Mouse (Mus musculus) hindlimb bud, embryonic 11.5 days (tissue): ENCODE measurements around the gene Rala.
A peak's percentile ranks its signal among the peaks of the same experiment; 100 is the strongest.
"Not testable (repeated sequence)": the region's sequence is repeated elsewhere in the genome, so short reads cannot be mapped to it uniquely, and the experiment has no call there.

ENCODE experiments used
- DNase-seq: peaks from one replicate; pipeline ENCODE4 v3.0.0-alpha.2; 2012; ENCODE audit warnings: low read depth, low spot score; ENCODE audit errors: extremely low spot score

The Rala gene

DNA sequence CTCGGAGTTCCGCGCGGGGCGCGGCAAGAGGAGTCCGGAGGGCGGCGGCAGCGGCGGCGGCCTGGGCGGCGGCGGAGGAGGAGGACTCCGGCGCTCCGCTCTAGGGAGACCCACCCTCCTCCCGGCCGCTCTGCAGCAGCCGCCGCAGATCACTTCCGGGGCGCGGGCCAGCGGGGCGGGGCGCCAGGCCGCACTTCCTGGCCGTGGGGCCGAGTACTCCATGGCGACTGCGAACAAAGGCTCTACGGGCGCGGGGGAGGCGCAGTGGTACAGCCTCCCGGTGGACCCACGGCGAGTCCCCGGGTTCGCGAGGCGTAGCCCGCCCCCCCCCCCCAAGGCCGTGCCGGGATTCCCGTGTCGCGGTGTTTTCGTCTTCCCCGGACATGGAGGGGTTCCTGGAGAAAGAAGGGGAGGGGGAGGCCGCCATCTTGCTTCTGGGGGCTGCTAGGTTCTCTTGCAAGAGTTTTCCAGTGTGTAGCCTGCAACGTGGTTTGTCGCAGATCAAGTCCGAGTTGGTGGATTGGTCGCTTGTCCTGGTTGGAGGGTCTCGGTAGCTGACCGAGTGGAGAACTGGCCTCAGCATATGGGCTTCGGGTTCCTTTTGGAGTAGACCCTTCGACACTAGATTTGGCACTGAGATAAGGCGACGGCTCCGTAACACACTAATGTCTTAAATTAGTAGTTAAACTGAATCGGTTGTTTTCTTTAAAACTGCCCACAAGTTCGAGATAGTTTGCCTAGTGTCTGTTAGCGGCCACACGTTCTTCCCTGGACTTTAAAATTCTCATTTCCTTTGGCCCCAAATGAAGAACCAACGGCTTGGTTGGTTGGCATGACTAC is at the start of gene Rala:
Gene Rala (minus strand): TSS at position 162 of the 840 bp plus-strand sequence.
- no peak for DNase-seq

DNA sequence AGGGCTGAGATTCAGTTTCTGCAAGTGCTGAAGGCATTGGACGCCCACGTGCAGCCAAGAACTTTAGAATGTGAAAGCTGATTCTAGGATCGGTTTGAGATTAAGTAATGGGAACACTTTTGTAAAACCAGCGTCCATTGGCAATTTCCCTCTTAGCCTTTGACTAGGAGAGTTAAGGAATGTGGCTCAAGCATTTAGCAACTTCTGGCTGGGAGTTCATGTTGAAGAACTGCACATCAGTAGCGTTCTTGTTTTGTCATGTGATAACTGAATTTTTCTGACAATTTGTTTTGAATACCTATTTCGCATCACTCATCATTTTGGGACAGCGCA is 49.4 kb upstream of the Rala start:
- peak; percentile 16 for DNase-seq

DNA sequence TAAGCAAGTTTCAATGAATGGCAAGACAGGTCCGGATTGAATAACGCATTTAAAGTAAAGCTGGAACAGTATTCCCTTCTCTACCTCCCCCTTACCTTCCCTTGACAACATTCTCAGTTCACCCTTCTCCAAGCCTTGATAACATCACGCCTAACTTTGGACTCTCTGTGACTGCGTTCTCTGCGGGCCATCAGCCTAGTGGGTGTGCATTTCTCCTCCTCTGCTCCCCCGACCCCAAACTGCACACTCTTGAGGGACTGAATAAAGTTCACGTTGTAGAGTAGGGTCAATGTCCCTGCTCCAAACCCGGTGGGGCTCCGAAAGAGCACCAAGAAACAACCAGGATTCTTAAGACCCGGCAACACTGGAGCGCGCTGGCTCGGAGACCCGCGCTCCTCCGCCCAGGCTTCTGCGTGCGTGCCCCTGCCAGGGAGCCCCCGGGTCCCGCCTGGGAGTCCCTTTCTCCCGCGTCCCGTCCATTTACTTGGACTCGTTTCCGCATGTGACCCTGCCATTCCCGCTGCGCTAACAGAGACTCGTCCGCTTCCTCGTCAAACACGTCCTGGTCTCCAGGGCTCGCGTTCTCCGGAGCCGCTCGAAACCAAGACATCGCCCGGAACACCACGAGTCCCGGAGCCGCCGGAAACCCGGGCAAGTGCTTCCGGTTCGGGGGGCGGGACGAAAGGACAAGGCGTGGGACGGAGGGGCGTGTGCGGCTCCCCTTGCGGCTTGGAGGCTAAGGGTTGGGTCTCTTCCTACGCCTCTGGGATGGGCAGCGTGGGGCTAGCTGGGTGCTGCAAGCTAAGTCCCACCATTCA is 48.9 kb upstream of the Rala start, which contains the start of gene Yae1d1:
Gene Yae1d1 (minus strand): TSS at position 653 of the 818 bp plus-strand sequence.
- peak; percentile 35 for DNase-seq

DNA sequence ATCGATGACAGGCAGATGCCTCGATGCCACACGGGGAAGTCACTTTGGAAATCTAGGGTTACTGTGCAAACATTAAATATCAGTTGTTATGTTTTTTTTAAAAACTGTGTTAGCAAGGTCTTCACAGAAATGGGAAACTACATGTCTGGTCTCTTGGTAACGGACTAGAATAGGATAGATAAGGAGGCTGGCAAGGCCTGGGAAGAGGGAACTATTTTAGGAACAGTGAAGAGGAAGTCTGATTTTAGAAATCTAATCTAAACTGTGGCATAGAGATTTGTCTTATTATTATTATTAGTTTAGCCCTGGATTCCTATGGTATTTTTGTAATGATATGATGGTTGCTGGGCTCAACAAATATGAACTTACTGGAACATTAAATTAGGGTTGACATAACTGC is 48.0 kb upstream of the Rala start:
- DNase-seq: no peak

DNA sequence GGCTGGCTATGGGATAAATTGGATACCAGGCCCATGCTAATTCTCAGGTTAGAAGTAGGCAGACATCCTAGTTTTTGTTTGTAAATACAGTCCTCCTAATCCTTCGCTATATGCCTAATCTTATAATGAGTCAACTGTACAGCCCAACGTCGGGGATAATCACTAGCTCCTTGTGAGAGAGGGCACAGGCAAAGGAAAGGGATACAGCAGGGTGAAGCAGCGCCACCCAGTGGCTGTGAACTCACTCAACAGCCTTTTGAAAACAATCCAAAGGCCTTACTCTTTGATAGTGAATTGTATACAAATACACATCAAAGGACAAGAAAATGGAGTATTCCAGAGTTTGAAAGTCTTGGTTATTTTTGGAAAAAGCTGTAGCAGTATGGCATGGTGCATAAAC is 39.2 kb upstream of the Rala start:
- no peak for DNase-seq

DNA sequence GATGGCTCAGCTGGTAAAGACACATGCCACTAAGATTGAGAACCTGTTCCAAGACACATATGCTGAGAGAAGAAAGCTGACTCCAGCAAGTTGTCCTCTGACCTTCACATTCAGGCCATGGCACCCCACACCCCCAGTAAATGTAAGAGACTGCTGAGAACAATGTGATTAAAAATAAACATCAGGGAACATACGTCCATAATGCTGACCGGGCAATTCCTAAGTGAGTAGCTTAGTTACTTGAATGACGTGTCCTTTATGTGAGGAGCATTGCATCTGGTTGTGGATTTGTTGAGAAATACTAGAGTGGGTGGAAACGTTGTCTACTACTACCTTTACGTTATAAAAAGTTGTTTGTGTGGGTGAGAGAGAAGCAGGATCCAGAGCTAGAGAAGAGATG is 38.6 kb upstream of the Rala start:
- no peak for DNase-seq

DNA sequence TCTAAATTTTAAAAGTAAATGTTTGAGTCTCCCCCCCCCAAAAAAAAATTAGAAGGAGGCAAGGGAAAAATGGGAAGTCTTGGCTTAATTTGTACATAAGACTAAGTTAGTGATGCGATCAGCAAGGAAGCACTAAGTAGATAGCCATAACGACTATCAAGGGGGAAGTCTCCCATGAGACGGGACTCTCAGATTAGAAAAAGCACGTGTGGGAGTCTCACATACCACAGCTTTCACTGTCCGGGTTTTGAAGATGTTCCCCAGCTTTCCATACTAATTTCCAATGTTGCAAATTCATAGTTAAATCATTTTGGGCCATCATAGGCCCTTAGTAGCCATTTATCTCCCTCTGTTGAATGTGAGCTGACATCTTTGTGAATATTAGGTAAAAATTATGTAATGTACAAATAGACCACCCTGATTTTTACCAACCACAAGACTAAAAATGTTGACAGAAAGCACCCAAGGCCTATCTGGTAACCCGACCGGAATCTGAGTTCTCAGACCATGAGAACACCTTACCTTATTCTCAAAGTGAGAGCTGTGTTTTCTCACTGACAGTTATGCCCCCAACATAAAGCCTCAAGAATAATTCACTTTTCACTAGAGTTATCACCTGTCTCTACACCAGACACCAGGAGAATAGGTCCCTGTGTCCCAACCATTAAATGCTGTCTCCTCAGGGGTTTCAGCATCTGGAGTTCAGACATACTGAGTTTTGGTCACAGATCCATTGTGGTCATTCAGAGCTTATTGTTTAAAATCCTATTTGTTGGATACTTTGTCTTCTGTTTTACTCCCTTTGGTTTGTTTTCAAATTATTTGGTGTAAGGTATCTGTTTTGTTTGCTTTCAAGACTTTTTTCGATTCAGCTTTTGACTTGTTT is 33.1 kb upstream of the Rala start:
- DNase-seq: no peak

DNA sequence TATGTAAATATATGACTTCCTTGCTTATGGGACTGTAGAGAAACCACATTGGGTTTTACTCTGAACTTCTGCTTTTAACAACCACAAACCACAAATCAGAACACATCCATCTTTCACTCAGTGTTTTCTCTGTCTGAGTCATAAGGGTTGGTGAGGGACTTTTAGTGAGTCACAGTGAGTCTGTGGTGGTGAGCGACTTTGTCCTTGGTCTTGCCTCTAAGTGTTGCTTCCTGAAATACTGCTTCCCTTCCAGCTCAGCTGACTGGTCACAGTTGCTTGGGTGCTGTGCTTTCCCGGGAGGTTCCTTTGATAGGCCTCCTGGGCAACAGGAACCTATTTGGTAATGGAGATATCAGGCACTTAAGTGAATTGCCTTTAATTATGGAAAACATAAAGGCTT is 31.9 kb upstream of the Rala start:
- no peak for DNase-seq

DNA sequence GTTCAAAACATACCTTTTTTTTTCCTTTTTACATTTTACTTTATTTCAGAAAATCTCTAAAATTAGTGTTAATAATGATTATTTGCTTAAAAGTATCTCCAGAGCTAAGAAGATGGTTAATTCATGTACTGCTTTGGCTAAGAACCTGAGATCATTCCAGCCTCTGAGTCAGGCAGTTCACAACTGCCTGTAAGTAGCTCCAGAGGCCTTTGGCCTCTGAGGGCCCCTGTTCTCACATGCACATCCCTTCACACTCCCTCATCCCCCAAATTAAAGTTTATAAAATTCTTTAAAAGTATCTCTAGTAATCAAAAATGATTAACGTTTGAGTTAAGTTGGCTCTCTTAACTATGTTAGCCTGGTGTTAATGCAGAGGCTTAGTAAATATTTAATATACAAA is 31.4 kb upstream of the Rala start:
- DNase-seq: no peak

DNA sequence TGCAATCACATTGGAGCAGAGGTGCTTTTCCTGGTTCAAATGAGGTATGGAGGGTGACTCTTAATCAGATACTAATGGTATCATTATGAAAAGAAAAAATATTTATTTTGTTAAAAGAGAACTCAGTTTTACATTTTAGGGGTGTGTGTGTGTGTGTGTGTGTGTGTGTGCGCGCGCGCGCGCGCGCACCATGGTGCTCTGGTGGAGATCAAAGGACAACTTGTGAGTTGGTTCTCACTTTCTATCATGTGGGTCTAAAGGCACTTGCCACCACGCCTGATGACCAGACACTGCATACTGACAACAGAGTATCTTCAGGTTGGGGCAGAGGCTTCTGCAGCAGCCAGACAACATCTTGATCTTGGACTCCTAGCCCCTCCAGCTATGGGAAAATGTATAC is 30.7 kb upstream of the Rala start:
- no peak for DNase-seq

DNA sequence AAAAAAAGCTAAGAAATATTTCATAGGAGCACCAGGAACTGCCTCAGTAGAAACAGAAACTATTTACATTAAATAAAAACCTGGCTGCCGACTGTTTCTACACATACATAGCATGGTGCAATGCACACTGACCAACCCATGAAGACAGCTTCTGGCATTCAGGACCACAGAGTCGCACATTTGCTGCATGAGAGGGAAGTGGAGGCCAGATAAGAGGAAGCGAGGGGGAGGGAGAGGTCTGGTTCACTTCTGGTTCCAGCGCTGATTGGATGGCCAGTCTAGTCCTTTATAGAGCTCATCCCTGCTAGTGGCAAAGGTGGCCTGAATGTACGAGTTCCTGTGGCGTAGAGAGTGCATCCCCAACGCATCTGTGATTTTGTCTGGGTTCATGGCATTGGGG is 16.6 kb upstream of the Rala start:
- no peak for DNase-seq

DNA sequence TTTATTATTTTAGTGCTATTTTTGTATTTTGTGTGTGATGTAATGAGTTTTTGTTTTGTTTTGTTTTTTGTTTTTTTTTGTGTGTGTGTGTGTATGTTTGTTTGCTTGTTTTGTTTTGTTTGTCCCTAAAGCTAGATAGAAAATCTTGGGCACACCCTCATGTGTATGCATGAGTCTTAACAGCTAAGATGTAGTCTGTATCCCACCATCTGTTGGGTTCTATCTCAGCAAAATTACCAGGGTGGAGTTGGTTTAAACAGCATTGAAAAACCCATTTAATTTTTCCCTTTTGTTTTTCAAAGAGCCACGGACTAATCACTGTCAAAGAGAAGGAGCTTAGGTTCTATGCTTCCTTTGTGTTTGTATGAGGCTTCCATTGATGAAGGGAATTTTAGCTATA is 10.2 kb upstream of the Rala start:
- no peak for DNase-seq

DNA sequence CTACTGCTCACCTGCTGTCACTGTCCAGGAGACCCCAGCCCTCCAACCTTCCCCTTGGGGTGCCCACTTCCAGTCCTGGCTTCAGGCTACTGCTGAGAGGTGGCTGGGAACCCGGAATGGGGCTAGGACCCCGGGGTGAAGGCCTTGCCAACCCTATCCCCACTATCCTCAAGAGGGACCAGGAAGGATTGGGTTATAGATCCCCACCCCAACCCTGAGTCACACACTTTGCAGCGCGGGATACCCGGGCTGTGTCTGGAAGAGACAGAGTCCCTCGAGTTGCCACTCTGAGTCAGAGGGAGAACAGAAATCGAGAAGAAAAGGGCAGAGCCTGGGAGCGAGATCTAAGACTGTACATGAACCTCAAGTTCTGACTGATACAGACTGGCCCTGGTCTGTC is 6.5 kb upstream of the Rala start:
- not testable (repeated sequence) for DNase-seq

DNA sequence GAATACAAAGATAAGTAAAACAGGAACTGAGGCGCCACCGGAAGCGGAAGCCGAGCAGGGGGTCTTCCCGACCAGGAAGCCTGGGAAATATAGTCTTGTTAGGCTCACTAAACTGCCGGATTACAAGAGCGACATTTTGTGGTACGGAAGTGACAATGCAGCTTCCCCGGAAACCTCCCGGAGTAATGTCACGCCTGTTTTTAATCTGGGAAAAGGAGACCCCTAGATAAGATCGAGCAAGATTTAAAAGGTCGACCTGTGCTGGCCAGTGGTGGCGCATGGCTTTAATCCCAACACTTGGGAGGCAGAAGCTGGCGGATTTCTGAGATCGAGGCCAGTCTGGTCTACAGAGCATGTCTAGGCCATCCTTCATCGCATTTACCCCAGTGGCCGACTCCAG is 5.5 kb upstream of the Rala start:
- DNase-seq: no peak

DNA sequence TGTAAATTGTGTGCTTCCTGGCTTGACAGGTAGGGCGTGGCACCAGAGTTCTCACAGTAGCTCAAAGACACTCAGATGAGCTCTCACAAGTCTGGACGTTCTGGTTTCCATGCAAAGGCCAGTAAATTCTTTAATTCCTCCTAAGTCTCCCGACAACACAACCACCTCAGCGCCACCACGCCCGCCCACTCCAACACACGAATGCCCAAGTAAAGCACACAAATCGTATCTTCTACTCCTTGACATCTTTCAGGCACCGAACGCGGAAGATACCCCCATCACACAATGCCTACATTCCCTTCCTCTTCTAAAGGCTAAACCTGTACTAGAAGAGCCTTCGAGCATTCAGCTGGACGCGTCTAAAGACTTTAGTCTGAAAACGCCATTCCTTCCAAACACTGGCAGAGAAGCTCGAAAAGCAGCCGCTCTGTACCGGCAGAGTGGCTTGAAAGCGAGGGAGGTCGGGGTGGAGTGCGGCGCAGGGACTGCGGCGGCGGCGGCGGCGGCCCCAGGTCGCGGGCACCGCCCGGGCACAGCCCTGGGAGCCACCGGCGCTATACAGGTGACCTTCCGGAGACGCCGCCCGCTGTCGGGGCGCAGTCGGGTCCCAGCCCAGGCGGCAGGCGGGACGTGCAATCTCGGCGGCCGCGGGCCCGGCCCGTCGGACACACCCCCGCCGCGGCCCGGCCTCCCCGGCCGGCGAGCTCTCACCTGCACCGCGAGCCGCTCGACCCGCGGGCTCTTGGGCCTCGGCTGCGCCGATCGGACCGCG is 547 bp downstream of the Rala start:
- DNase-seq: no peak

DNA sequence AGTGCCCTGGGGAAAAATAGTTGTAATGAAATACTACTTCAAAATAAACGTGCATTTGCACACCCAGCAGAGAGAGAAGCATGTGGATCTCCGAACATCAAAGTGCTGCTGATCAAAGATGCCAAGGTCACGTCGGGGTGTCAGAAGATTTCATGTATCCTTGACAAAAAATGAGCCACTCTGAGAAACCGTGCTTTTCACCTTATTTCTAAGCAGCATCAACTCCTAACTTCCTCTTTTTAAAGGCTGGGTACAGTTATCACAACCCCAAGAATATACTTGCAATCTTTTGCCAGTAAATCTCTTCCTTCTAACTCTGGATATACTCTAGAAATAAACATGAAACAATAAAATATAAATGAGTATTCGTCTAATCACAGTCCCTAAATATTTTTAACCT is 1.7 kb downstream of the Rala start:
- no peak for DNase-seq

DNA sequence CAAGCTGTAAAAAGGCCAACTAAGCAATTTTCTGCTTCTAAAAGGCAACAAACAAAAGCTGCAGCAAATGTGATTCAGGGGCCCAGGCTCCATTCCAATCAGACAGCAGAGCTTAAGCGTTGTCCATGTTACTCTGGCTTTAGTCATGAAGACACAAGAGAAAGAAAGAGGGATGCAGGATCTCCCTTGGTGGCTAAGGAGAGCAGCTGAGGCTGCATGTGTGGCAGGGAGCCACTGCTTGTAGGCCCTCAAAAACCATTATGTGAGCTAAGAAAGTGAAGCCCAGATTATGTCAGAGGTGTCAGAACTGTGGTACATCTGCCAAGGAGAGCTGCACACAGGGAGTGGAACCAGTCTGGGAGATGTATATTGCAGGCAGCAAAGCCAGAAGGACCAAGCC is 36.7 kb downstream of the Rala start:
- DNase-seq: no peak

DNA sequence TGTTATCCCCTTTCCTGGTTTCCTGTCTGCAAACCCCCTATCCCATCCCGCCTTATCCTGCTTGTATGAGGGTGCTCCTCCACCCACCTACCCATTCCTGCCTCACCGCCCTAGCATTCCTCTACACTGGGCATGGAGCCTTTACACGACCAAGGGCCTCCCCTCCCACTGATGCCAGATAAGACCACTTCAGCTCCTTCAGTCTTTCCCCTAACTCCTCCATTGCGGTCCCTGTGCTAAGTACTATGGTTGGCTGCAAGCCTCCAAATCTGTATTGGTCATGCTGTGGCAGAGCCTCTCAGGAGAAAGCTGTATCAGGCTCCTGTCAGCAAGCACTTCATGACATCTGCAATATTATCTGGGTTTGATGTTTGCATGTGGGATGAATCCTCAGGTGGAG is 42.6 kb downstream of the Rala start:
- DNase-seq: no peak

DNA sequence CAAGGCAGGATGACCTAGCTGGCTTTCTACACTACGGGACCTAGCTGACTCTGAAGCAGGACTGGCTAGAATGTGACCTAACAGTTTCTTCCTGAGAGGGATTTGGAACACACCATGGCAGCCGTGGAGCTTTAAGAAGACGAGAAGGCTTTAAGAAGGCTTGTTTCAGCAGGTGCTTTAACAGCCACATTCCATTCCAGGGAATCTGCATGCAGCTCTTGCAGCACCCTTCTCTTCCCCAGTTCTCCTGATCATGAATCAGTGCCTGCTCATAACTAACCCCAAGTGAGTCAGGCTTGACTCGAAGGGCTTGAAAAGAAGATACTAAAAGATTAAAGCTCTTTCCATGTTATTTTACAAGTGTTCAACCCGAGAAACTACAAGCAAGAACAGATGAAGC is 43.4 kb downstream of the Rala start:
- no peak for DNase-seq

DNA sequence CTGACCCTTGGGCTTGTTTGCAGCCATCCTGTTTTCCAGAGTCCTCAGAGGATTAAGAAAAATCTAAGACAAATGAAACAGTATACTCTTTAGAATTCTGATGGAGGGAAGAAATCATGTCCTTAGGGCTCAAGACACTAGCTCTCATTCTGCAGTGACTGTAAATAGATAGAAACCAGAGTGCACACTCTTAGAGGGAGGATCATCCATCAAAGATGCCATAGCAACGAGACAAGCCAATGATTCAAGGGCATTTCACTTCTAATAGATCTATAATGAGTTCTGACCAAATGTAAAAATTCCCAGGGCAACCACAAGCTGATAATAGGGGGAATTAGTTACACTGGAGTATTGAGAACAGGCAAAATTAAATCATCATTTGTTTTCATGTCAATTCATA is 47.0 kb downstream of the Rala start:
- no peak for DNase-seq

DNA sequence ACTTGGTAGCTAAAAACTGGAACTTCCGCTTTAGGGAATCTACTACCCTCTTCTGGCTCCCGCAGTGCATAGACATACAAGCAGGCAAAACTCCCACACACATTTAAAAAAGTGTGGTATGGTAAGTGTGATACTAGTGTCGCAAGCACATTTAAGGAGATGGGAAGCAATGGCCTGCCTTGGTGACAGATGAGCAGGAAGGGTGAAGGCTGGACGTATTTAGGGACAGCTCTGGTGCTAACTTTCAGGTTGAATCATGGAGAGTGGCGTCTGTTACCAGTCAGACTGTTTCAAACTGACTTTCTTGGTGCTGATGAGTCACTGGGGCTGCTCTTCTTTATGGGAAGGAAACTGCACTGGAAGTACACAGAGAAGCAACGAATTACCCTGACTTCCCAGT is 52.5 kb downstream of the Rala start:
- no peak for DNase-seq
